Mouse (Mus musculus) heart, embryonic 12.5 days (tissue): Measurements from ENCODE around the gene Mapkapk3. TPM values are rescaled to one million over a fixed set of nuclear protein-coding genes. Genes with fewer than 3 reads are reported as not detected.
A peak's percentile ranks its signal among the peaks of the same experiment; 100 is the strongest.

ENCODE experiments used
- ATAC-seq: fragments of 200-750 bp; cut with Nextera tagmentation; 2 replicates; pipeline ENCODE4 v1.8.0; 2017; ENCODE audit warnings: moderate TSS enrichment, moderate library complexity; ENCODE audit not compliant: insufficient number of reproducible peaks, low FRiP score
- H3K27ac ChIP-seq: fragments of 300-500 bp; sonication (generic); 2 replicates; pipeline ENCODE4 v1.5.1; 2016; ENCODE audit warnings: mild to moderate bottlenecking, moderate library complexity; ENCODE audit not compliant: poor library complexity, severe bottlenecking
- H3K27me3 ChIP-seq: fragments of 300-500 bp; sonication (generic); replicated peaks from 2 replicates; pipeline ENCODE4 v1.6.1; 2016; ENCODE audit warnings: mild to moderate bottlenecking, moderate library complexity
- H3K36me3 ChIP-seq: fragments of 300-500 bp; sonication (generic); 2 replicates; pipeline ENCODE4 v1.6.1; 2016; ENCODE audit warnings: mild to moderate bottlenecking, moderate library complexity
- H3K4me1 ChIP-seq: fragments of 300-500 bp; sonication (generic); replicated peaks from 2 replicates; pipeline ENCODE4 v1.6.1; 2016; ENCODE audit warnings: mild to moderate bottlenecking
- H3K4me2 ChIP-seq: fragments of 300-500 bp; sonication (generic); 2 replicates; pipeline ENCODE4 v1.6.1; 2016; ENCODE audit warnings: mild to moderate bottlenecking, moderate library complexity
- H3K4me3 ChIP-seq: fragments of 300-500 bp; sonication (generic); 2 replicates; pipeline ENCODE4 v1.5.1; 2016; ENCODE audit warnings: mild to moderate bottlenecking
- H3K9ac ChIP-seq: fragments of 300-500 bp; sonication (generic); 2 replicates; pipeline ENCODE4 v1.6.1; 2016; ENCODE audit warnings: mild to moderate bottlenecking, moderate library complexity
- H3K9me3 ChIP-seq: fragments of 300-500 bp; sonication (generic); replicated peaks from 2 replicates; pipeline ENCODE4 v1.6.1; 2016; ENCODE audit warnings: mild to moderate bottlenecking, moderate library complexity
- WGBS: fragments of 180-500 bp; shearing (Covaris S2); methylation state at CpG from one replicate; pipeline ENCODE4 v1.1.7; 2016; 5-methylcytosine and 5-hydroxymethylcytosine counted together
- microRNA-seq: library from miRNA; unstranded; fragments of <30 nt; microRNA quantifications from one replicate; pipeline ENCODE4, GENCODE M21; 2017
- polyA plus RNA-seq: library from polyadenylated mRNA; unstranded; fragments of >200 nt; fragmentation: Nextera tagmentation; extraction: Ambion mirVana; gene quantifications from 2 replicates; pipeline ENCODE4 v1.2.1, GENCODE M21; 2016

Mapkapk3 gene
- polyA plus RNA-seq, 1 experiment from 2014 or later, result 7.1 TPM

DNA sequence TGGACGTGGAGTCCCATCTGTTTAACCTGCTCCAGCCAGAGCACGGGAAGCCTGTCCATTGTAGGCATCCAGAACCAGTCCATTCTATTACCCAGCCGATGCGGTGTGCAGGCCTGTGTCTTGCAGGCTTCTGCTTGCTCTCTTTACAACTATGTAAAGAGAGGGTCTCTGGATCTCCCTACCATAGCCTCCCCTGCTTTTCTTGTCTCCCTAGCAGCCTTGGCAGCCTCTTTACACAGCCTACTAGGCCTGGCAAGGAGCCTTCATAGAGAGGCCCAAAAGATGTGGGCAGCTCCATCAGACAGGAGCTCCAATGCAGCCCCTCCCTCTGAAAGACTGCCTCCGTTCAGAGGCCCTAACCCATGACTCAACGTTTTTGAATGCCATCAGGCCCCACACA is 40.5 kb downstream of the Mapkapk3 start:
- Histone ChIP-seq H3K27ac (no peak overlapping the region), H3K9me3 (no peaks in the 10 kb centered on the region), H3K9ac (no peak overlapping the region), H3K4me2 (no peak overlapping the region), H3K27me3 (peaks cover 7% of the 10 kb centered on the region), H3K4me3 (no peak overlapping the region), H3K4me1 (peaks cover 2% of the 10 kb centered on the region), H3K36me3 (no peaks in the 10 kb centered on the region)
- WGBS, result 67% methylated on average over 6 of the region's 6 CpGs
- no peak; the same call in 1 of the 2 replicates for ATAC-seq

DNA sequence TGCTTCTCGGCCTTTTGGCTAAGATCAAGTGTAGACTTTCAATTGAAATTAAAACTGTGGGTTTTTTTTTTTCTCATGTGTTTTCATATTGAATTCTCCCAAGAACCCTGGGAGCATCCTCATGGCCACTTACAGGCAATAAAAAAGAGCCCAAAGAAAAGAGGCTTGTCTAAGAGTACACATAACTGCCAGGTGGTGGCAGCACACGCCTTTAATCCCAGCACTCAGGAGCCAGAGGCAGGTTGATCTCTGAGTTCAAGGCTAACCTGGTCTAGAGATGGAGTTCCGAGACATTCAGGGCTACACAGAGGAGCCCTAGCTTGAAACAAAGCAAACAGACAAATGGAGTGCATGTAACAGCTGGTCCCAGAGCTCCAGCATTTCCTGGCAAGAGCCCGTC is 43.5 kb downstream of the Mapkapk3 start:
- Histone ChIP-seq H3K9ac (no peak overlapping the region), H3K4me1 (no peaks in the 10 kb centered on the region), H3K27ac (no peak overlapping the region), H3K4me2 (no peak overlapping the region), H3K27me3 (peaks cover 12% of the 10 kb centered on the region), H3K9me3 (no peaks in the 10 kb centered on the region), H3K4me3 (no peak overlapping the region), H3K36me3 (no peaks in the 10 kb centered on the region)
- ATAC-seq, result no peak
- WGBS, result 55% methylated on average over 4 of the region's 4 CpGs

DNA sequence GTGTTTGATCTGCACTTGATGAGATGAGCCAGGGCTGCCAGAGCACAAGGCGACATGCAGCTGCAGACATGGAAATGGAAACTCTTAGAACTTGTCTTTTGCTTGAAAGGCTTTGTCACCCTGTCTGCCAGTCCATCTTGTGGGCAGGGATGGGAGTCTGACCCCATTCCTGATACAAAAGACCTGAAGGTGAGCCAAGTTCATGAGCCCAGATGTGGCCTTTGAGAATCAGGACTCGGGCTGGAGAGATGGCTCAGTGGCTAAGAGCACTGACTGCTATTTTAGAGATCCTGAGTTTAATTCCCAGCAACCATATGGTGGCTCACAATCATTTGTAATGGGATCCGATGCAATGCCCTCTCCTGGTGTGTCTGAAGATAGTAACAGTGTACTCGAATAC is 44.4 kb downstream of the Mapkapk3 start:
- no peaks in the 10 kb centered on the region for H3K4me1 ChIP-seq
- 78% methylated on average over 4 of the region's 4 CpGs for WGBS
- H3K27me3 ChIP-seq, result peaks cover 12% of the 10 kb centered on the region
- H3K9me3 ChIP-seq, result no peaks in the 10 kb centered on the region
- no peak overlapping the region for H3K27ac ChIP-seq
- ATAC-seq, result no peak
- H3K4me2 ChIP-seq, result no peak overlapping the region
- H3K36me3 ChIP-seq, result no peaks in the 10 kb centered on the region
- no peak overlapping the region for H3K9ac ChIP-seq
- H3K4me3 ChIP-seq, result no peak overlapping the region

DNA sequence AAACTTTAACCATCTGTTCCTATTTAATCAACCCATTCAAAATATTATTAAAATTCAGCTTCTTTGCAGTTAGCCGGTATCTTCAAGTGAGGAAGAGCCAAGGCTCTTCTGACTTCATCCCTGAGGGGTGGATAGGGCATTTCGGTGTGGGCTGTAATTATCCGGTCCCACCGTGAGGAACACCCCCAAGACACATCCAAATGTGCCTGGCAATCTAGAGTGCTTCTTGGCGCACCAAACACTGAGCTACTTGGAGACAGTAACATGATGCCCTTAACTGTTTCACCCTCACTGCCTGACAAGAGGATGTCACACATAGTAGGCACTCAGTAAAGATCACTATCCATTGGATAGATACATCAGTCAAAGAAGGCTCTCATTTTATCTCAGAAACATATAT is 53.5 kb downstream of the Mapkapk3 start:
- no peak for ATAC-seq
- H3K4me2 ChIP-seq, result no peak overlapping the region
- peaks cover 84% of the 10 kb centered on the region for H3K27me3 ChIP-seq
- no peak overlapping the region for H3K4me3 ChIP-seq
- no peak overlapping the region for H3K27ac ChIP-seq
- WGBS, result 67% methylated on average over 5 of the region's 5 CpGs
- H3K4me1 ChIP-seq, result peaks cover 3% of the 10 kb centered on the region; the same call in 1 of the 2 replicates
- no peak overlapping the region for H3K9ac ChIP-seq
- H3K36me3 ChIP-seq, result no peaks in the 10 kb centered on the region
- H3K9me3 ChIP-seq, result no peaks in the 10 kb centered on the region

DNA sequence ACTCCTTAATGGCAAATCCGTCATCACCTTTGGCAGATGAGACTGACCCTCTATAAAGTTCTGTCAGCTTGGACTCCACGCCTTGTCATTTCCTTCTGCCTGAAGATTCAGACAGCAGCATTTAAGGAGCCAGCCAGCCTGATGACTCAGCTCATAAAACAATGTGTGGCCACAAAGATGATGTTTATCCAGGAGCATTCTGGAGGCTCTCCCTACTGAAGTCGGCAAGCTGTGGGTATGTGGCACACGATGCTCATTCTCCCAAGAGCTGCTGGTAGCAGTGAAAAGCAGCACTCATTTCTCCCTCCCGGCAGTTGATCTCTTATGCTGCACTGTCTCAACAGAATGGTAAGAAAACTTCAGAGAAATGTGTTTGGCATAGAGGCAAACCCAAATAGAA is 54.4 kb downstream of the Mapkapk3 start:
- 43% methylated on average over 5 of the region's 5 CpGs for WGBS
- H3K4me2 ChIP-seq, result no peak overlapping the region
- no peak for ATAC-seq
- no peaks in the 10 kb centered on the region for H3K9me3 ChIP-seq
- no peaks in the 10 kb centered on the region for H3K36me3 ChIP-seq
- H3K27me3 ChIP-seq, result peaks cover 87% of the 10 kb centered on the region
- no peak overlapping the region for H3K9ac ChIP-seq
- H3K4me3 ChIP-seq, result no peak overlapping the region
- H3K4me1 ChIP-seq, result peaks cover 6% of the 10 kb centered on the region; the same call in 1 of the 2 replicates
- H3K27ac ChIP-seq, result no peak overlapping the region

DNA sequence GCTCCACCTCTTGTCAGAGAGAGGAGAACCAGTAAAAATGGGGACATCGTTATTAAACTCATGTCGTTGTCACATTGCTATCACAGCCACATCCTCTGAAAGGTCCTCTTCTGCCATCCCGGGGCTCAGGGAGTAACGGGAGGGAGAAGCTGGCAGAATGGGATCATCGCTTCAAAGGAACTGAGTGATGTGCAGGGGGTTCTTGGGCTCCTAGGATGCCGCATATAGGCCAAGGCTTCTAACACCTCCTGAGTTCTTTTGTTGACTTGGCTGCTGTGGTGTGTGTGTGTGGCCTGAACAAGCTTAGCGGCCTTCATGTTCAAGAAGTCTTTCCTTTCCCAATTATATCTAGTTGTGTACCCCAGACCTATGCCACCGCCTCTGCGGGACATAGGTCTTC is 57.5 kb downstream of the Mapkapk3 start:
- no peak overlapping the region for H3K27ac ChIP-seq
- no peaks in the 10 kb centered on the region for H3K9me3 ChIP-seq
- no peak overlapping the region; the same call in 1 of the 2 replicates for H3K9ac ChIP-seq
- H3K4me3 ChIP-seq, result peak overlapping the region; percentile 68
- no peaks in the 10 kb centered on the region for H3K36me3 ChIP-seq
- peaks cover 6% of the 10 kb centered on the region; the same call in 1 of the 2 replicates for H3K4me1 ChIP-seq
- ATAC-seq, result no peak
- WGBS, result 19% methylated on average over 9 of the region's 9 CpGs
- H3K4me2 ChIP-seq, result peak overlapping the region; percentile 100
- H3K27me3 ChIP-seq, result peaks cover 78% of the 10 kb centered on the region

DNA sequence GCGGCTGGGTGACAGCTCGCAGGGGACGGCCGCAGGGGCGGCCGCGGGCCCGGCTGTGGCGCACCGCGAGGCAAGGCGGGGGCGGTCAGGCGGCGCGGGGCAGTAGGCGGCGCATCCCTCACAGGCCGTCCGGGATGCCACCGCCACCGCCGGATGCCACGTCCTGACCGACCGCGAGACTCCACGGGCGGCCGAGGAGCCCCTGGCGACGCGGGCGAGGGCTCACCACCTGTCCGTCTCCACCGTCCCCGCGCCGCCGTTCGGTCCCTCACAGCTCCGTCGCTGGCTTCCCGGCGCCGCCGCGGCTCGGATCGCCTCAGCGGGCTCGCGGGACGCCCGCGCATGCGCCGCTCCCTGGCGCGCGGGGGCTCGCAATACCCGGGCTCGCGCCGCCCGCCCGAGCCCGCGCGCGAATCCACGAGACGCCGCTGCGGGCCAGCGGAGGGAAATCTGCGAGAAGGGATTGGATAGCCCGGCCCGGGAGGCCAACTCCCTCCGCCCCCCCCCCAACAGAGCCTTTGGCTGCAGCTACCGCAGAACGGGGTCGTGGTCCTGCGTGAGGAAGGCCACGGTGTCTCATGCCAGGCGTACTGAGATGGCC is 58.0 kb downstream of the Mapkapk3 start, which contains the start of gene Dock3:
Dock3 (minus strand) TSS at position 371 of the 601 bp plus-strand sequence.
- WGBS, result under 1% methylated on average over 86 of the region's 87 CpGs
- Histone ChIP-seq H3K4me1 (peaks cover 6% of the 10 kb centered on the region; the same call in 1 of the 2 replicates), H3K9ac (peak within 1 kb of the TSS; percentile 66), H3K27ac (no peak within 1 kb of the TSS), H3K4me3 (peak within 1 kb of the TSS; percentile 68), H3K36me3 (no peaks in the 10 kb centered on the region), H3K27me3 (peaks cover 79% of the 10 kb centered on the region), H3K9me3 (no peaks in the 10 kb centered on the region), H3K4me2 (peak within 1 kb of the TSS; percentile 100)
- peak; percentile 69 for ATAC-seq

DNA sequence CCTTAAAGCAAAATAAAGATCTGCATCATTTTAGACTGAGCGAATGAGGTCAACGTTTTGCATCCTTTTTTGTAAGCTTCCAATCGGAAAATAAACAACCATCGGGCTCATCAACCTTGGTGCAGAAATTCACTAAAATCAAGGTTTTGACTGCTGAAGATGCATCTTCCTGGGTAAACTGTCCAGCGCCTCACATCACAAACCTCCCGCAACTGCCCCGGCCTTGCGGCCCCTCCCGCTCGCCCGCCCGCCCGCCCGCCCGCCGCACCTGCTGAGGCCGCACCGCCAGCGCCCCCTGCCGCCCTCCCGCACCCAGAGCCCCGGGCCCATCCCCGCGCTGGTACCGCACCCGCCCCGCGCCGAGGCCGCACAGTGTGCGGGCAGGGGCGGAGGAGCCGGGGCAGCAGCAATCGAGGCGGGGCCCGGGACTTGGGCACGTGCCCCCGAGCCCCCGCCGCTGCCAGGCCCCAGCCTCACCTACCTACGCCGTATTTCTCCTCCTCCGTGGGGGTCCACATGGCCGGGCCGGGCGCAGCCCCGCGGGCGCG is 58.6 kb downstream of the Mapkapk3 start:
- Histone ChIP-seq H3K4me3 (peak overlapping the region; percentile 68), H3K4me1 (peaks cover 6% of the 10 kb centered on the region; the same call in 1 of the 2 replicates), H3K9me3 (no peaks in the 10 kb centered on the region), H3K9ac (peak overlapping the region; percentile 66), H3K36me3 (no peaks in the 10 kb centered on the region), H3K27ac (no peak overlapping the region), H3K4me2 (peak overlapping the region; percentile 100), H3K27me3 (peaks cover 78% of the 10 kb centered on the region)
- 2% methylated on average over 38 of the region's 50 CpGs for WGBS
- ATAC-seq, result 0 out of 2 replicates have a peak, but pooled peaks have one; percentile 18

DNA sequence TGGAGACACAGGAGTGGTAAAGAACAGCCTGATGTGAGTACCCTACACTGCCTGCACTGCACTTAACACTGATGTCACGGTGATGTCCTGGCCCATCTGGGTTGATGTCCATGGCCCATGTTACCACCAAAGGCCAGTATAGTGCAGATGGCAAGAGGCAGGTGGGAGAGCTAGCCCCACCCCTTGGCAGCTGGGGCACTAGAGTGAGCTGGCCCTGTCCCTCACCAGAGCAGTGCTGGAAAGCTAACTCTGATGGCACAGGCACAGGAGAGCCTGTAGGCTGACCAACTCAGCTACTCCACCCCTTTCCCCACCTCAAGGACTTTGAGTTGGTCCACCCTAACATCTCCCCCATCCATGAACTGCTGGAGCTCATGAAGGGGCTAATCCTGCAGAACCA is 65.1 kb downstream of the Mapkapk3 start:
- no peak overlapping the region for H3K4me2 ChIP-seq
- no peaks in the 10 kb centered on the region for H3K4me1 ChIP-seq
- H3K36me3 ChIP-seq, result no peaks in the 10 kb centered on the region
- H3K4me3 ChIP-seq, result no peak overlapping the region
- 57% methylated on average over 1 of the region's 1 CpGs for WGBS
- H3K9me3 ChIP-seq, result no peaks in the 10 kb centered on the region
- peaks cover 34% of the 10 kb centered on the region for H3K27me3 ChIP-seq
- H3K9ac ChIP-seq, result no peak overlapping the region
- H3K27ac ChIP-seq, result no peak overlapping the region
- ATAC-seq, result no peak

Small RNAs within 50 kb of the gene (microRNA-seq; reads per million reads assigned to microRNA genes)
- gene Gm22238, result not detected

Other genes with a start within 250 kb of the Mapkapk3 start
- gene Dock3, start 58.0 kb downstream of the Mapkapk3 start, polyA plus RNA-seq, result 0.91 and 1.3 TPM in 2 replicates
- 15.6 and 16.4 TPM in 2 replicates for gene Cish, start 6.1 kb upstream of the Mapkapk3 start, polyA plus RNA-seq
- gene Hemk1, start 48.5 kb upstream of the Mapkapk3 start, polyA plus RNA-seq, result 11.4 and 13.4 TPM in 2 replicates
- 0.55 and 1.1 TPM in 2 replicates for gene 6430571L13Rik, start 50.7 kb upstream of the Mapkapk3 start, polyA plus RNA-seq
- 5.9 and 6.2 TPM in 2 replicates for gene Cacna2d2, start 109.7 kb upstream of the Mapkapk3 start, polyA plus RNA-seq
- gene Tmem115, start 244.1 kb upstream of the Mapkapk3 start, polyA plus RNA-seq, result 37.5 and 41.2 TPM in 2 replicates